Mouse (Mus musculus) monocyte, adult 2 months (primary cell): ENCODE results near the gene Pou2f1.

Experiments
- DNase-seq, 2 experiments: peaks; one replicate each; pipeline ENCODE4 v3.0.0; 2022; ENCODE audit warnings: low spot score in 2 of 2, low read depth in 1 of 2

Pou2f1 gene

DNA sequence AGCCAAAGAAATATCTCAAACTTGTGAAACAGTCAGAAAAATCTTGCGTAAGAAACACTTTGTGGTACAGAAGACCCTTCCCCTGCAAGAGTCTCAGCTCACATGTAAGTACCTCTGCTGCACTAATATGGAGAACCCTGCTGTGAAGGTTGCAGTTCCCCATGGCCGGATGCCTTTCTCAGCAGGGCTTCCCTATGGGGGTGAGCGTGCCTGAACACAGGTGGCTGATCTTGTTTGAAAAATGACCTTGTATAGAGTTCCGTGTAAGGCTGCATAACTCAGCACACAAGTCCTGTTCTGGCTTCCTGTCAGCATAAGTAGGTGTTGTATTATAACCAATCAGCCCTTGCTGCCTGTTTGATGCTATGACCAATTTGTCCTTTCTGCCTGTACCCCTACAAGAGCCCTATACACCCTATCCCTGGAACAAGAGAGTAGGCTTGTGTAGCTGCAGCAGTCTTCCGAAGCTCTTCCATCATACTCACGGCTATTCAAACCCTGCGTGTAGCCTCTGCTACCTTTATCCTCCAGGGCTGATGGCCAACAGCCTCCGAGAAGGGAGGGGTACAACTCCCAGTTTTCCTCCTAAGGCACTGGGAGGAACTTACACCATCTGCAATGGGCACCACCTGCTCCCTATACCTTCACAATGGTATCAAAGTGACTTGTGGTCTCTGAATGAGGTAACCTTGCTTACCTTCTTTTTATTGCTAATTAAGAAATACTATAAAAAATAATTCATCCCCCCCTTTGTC lies 120.2 kb downstream of the Pou2f1 start:
- DNase-seq = no peak

DNA sequence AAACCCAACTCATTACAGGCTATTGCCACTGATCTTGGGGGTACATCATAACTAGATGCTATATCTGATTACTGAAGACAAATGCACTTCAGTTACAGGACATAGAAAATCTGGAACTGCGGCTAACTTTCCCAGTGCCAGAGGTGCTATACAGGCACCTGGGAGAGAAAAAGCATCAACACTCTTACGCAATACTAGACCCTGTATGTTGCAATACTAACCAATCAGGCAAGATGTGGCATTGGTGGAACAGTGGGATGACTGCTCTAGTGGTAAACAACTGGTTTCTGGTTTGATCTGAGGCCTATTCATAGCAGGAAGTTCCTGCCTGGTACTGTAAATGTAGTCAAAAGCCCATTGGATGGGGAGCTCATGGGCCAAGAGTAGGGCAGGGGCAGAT lies 123.7 kb downstream of the Pou2f1 start:
- DNase-seq = no peak

DNA sequence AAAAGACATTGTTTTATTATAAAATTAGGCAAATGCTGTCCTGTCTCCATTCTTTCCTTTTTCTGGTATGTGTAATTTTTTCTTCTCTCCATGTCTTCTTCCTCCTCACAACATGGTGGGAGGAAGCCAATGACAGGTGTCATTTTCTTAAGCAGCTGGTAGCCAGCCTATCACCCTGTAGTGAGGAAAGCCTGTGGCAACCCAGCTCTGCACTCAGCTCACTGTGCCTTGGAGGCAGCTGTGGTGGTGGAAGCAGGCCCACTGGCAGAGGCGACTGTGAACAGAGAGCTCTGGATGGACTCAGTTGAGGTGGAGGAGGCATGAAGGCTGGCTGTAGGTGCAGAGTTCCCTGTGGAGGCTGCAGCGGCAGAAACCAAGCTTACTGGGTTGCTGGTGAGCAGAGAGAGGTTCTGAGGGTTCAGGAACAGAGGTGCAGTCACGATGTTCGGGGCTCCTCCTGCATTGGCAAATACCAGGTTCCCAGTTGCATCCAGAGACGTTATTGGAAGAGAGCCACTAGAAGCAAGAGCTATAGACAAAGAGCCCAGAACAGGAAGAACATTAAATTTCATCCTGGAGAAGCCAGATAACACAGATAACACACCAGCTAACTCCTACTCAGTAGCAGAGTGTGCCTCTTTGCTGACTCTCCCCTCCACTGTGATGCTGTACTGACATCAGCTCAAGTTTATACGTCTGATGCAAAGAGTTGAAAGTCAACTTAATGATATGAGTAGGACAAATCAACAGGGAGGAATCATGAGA lies 126.8 kb downstream of the Pou2f1 start:
- DNase-seq = no peak

DNA sequence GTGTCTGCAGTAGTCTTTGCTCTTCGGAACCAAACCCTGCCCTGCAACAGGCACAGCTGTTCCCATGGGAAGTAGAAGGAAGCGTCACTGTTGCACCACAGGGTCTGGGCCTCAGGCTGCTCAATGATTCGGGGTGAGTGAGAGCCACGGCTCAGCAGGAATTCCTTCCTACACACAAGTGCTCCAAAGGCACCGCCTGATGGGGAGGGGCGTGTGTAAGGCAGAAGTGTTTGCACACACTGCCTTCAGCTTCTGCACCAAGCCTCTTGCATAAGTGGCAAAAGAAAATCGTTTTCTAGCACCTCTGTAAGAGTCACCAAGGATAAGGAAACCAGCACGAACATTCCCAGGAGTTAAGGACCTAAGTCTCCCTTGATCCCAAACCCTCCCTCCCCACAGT lies 127.8 kb downstream of the Pou2f1 start:
- DNase-seq = no peak

DNA sequence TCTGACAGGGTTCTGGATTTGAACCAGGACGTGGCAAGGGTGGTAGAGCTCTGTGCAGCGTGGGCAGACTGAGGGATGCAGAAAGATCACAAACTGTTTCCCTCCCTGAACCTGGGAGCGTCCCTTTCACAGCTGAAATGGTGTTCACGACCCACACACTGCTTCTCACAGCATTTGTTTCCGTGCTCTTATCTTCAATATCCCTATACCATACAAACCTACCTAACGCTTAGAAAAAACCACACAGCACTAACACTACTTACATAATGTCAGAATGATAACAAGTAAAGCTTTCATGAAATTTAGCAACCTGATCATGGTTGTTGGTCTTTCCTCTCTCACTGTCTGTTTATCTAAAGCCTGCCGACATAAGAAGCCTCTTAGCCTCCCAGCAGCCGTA lies 133.8 kb downstream of the Pou2f1 start:
- no peak for DNase-seq

DNA sequence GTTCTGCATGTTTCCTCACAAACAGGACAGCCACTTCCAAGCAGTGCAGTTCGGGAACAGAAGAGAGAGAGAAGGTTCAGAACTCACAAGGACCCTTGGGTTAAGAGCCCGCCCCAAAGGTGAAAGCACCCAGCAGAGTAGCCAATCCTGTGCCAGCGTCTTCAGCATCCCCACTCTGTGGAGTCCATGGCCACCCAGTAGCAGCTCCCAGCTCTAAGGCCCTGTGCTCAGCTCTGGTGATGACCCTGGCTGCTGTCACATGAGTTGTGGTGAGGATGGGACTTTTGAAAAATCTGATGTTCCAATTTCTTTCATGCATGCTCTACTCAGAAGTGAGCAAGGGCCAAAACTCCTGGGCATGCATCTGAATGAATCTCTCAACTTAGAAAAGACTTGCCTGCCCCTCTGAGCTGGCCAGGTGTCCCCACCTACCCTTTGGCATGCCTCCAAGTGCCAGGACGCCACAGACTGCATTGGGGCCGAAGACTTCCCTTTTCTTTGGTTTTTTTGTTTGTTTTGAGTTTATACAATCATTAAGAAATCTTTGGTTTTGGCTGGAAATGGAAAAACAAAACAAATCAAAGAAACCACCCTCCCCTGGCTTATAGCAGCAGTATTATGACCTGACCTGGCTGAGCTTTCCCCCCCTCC lies 135.7 kb downstream of the Pou2f1 start:
- no peak for DNase-seq

DNA sequence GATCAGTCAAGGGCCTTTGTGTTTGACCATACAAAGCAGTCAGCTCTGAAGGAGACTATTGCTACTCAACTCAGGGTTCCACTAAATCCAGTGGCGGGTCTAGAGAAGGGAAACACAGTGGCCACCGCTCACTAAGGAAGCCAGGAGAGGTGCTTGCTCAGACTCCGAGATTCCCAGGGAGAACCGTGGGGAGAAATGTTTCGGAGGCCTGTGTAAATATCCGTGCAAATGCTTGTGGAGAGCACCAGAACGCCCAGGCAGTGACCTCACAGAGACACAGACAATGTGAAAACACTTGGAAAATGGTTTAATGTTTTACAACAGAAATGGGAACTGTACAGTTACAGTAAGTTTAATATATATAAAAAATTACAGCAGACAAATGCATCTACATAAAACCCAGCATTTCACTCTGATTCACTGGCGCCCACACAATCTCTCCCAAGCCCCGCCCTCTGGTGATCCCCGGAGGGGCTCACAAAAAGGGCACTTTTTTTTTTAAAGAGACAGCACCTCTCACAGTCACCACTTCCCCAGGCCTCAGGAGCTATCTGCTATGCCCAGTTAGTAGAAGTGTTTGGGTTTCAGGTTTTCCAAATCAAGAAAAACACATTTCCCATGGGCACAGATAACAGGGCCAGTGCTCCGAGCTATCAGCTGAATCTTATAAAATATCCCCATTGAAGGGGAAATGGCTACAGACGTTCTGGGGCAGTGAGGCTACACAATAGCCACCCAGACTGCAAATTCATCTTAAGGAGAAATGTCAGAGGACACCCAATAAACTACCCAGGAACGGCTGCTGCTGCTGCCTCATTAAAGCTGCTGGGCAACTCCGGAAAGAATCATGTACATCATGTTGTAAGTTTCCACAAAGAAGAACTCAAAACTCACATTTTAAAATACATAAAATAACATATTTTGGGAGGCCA lies 137.3 kb downstream of the Pou2f1 start:
- no peak for DNase-seq

DNA sequence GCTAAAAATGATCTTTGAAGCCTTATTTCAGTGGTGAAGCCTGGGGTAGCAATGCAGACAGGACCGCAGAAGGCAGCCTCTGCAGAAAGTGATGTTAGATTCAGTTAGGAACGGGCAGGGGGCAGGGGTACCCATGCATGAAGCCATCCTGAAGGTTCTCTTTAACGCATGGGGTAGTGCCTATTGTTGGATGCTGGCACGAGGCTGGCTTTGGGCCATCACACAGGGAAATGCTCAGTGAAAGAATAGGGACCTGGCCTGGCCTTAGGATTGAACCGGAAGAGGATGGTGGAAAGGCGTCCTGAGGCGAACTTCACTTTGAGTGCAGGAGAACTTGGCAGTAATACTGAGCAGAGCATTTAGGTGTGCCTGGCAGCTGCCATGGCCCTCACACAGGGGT lies 140.4 kb downstream of the Pou2f1 start:
- no peak for DNase-seq

DNA sequence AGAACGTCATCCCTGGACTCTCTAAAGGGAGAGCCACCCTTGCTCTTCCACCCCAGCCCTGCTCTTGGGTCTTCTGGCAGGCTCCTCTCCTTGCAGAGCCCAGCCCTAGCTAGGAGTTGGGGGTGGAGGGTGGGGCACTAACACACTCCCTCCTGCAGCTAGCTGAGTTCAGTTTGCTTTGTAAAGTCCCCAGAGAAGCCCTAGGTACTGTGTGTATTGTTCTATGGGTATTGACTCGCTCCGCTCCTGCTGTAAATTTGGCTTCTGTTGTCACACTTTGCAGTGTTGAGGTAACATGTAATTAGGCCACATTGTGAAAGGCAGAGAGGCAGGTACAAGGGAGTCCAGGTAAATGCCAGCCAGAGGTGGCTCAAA lies 141.3 kb downstream of the Pou2f1 start:
- DNase-seq = no peak

DNA sequence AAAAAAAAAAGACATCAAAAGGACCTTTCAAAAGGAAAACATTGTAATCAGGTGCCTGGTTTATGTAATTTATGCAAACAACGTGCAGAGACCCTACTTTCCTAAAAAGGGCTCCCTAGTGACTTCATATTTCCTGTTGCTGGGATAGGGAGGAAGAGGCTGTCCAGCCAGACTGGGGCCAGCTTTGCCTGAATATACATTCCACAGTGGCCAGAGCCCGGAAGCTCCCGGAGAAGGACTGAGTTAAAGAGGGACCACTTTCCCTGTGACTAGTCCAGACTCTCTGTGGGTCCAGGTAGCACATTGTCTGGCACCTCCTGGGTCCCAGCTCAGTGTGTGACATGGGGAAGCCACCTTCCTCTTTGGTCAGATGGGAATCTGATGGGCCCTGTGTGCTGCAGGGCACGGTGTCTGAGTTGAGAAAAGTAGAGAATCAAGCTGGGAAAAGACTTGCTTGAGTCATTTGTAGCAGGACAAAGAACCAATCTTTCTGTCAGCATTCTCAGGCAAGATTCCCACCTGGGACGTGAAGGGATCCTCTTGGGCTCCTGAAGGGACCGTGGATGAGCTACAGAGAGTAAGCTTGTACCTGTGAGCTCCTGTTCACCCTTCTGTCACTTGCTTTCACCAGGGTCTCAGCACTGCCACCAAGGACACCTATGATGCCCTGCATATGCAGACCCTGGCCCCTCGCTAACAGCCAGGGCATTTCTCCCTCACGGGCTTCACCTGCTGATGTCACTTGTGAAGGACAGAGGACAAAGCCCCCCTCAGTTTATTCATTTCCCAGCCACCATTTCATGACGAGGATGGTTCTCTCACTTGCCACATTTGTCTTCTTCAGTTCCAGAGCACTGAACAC lies 141.9 kb downstream of the Pou2f1 start:
- DNase-seq = no peak

DNA sequence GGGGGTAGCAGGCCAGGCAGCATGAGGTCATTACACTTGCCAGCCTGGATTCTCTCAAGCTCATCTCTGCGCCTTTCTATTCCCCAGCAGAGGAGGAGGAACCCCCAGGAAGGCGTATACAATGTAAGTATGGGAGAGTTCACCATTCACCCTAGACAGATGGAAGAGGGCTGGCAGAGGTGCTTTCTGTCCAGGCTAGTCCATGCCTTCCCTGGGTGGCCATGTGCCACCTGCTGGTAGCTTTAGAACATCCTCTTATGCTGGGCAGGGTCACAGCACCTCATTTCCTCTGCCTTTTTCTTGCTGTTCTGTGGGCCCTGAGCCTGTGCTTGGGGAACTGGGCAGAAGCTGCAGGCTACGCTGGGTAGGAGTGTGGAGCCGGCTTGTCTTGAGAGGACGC lies 144.1 kb downstream of the Pou2f1 start:
- DNase-seq = no peak

DNA sequence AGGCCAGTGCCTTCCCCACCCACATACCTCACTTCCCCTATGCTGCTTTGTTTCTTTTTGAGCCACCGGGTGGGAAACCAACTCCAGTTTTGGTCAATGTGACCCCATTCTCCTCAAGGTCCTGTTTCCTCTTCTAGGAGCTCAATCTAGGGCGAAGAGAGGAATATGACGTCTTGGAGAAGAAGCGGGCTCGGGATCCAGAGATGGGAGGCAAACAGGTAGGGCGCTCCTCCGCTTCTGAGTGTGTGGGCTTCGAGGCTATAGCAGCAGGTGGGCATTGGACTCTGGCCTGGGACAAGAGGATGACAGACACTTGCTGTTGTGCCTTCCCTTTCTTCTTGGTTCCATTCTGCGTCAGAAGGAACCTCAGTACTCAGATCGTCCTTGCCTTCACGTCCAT lies 145.2 kb downstream of the Pou2f1 start:
- DNase-seq = no peak

DNA sequence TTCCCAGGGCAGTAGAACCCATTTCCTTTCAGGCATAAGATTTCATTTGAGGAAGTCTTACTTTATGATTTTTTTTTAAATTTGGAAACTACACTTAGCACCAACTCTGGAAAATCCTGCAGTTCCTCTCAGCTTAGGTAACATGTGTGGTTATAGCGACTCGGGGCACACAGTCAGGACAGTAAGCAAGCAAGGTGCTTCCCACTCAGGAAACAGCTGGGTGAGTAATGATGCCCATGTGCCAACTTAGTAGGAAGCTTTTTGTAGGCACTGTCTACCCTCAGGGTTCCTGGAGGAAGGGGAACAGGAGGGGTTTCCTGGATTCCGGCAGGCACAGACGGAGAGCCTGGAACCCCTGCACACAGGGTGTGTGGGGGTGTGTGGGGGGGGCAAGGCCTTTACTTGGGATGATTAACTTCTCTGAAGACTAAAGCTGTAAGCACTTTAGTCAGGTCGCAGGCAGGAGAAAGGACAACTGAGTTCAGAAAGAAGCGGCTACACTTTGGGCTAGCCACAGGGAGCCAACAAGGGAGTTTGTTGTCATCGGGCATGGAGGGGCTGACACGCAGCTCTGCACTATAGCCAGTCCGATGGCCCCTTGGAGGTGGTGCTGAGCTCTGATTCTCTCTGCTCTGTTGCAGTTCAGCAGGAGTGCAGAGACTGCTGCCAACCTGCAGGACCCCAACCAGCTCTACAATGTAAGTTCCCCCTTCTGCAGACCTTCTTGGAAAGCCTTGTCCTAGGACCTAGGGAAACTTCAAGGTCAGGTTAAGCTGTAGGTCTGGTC lies 146.5 kb downstream of the Pou2f1 start:
- no peak for DNase-seq

DNA sequence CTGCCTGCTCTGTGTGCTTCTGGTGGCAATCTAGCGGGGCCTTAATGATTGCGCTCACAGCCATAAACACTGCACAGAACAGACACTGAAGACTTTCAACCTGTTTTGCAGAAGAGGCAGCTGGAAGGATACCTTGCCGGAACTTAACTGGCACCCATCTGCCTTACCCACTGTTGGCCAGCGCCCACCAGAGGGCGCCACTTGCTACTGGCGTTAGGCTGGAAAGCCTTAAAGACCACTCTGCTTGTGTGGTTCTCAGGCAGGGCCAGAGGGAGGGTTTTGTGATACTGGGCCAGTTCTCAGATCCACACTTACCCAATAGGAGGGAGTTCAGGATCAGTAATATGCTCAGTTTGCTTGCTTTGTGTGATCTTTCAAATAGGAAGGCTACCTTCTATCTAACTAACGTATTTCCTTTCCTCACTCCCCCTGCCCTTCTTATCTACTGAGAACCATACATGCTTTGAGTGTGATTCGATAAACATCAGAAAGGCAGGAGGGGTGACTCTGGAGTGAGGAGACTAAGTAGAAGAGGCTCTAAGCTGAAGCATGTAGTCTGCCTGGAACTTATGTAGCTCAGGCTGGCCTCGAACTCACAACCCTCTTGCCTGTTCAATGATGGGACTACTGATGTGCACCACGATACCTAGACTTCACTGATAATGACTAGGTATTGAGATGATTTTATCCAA lies 148.6 kb downstream of the Pou2f1 start:
- peak in 1 of 2 experiments; percentile 36 for DNase-seq

DNA sequence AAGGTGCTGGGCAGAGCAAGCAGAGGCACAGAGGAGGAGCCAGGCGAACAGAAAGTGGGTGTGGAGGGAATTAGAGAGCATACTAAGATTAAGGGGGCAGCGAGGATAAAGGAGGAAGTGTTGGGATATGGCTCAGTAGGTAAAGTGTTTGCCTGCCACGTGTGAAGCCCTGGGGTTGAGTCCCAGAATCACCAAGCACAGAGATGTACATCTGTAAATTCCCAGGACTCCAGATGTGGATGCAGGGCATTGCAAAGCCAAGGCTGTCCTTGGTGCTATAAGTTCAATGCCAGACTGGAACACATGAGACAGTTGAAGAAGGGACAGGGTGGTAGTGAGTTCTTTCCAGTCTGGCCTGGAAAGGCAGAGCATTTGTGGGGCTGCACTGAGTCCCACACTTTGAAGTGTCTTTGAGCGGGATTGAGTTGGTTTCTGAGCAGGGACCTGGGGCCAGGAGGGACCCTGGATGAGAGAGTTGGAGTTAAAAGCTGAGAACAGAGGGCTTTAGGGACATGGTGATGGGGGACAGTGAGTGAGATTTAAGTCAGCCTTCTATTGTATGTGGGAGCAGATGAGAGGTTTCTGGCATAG lies 149.3 kb downstream of the Pou2f1 start:
- DNase-seq = no peak

DNA sequence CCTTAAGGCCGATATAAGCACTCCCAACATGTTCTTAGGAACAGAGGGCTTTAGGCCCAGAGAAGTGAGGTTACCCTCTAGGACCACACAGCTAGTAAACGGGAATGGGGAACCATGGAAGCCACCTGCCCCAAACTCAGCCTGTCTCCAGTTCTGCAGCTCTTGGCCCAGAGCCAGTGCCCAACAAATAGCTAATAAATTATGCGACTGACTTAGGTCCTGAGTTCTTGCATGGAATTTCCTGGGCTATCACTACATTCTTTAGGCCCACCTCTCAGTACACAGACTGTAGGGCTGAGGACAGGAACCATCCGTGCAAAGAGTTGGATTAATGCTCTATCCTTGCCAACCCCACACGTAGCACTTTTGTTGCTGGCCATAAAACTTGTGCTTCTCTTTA lies 150.3 kb downstream of the Pou2f1 start:
- no peak for DNase-seq

DNA sequence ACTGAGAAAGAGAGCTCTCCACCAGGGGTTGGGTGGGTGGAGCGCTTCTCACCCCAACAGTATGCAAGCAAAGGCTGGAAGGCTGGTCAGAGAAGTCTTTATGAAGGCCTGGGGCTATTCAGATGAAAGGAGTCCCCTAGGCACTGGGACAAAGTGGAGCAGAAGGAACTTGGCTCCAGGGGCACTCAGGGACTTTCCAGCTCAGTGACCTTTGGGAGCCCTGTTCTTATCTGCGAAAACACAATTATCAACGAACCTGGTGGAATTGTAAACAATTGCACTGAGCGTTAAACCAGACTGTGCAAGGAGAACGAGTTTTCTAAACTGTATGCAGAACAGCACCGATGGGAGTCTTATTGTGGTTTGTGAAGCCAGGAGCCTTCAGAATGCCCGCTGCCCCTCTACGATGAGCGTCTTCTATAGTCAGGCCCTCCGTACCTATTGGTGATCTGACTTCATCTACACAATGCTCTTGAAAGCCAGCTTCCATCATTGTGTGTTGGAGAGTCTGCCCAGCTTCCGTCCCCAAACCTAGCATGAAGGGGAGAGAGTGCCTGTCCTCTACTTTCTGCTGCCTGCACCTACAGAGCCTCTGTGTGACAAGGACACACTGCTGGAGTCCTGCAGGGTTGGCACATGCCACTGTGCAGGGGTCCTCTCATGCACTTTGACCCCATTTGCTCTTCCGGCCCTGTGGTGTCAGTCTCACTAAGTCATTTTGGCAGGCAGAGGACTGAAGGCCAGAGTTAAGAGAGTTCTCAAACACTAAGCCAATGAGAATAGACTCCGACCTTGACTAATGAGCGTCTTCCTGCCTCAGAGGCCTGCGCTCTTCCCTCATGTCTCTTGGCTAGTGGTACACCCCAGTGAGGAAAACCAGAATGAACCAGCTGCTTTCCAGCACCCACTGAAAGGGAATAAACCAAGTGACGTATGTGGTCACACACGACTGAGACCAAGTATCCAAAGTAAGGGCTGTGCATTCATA lies 152.7 kb downstream of the Pou2f1 start:
- no peak for DNase-seq
